Mouse (Mus musculus): ENCODE data around the gene Elmsan1.
"Not testable (repeated sequence)": the region's sequence is repeated elsewhere in the genome, so short reads cannot be mapped to it uniquely, and the experiment has no call there.

The Elmsan1 gene

GRCm38 (mm10) chr12:84109924-84110323 lies 108.8 kb downstream of the Elmsan1 start:
- in situ Hi-C loops (cut with MboI, MseI) = no loop called here

- in situ Hi-C loops (cut with MboI, MseI) = no loop called here
Measured at GRCm38 (mm10) chr12:84107692-84108091, 111.0 kb downstream of the Elmsan1 start.

- in situ Hi-C loops (cut with MboI, MseI) = no loop called here
Measured at GRCm38 (mm10) chr12:84107012-84107411, 111.7 kb downstream of the Elmsan1 start.

- in situ Hi-C loops (cut with MboI, MseI) = no loop called here
Measured at GRCm38 (mm10) chr12:84101493-84101845, 117.2 kb downstream of the Elmsan1 start.

- in situ Hi-C loops (cut with MboI, MseI) = not testable (repeated sequence)
Measured at GRCm38 (mm10) chr12:84100604-84101492, 117.8 kb downstream of the Elmsan1 start, which contains the start of gene Acot6. Gene Acot6 (plus strand): TSS chr12:84100654.

- in situ Hi-C loops (cut with MboI, MseI) = no loop called here
Measured at GRCm38 (mm10) chr12:84100071-84100470, 118.6 kb downstream of the Elmsan1 start.

- in situ Hi-C loops (cut with MboI, MseI) = no loop called here
Measured at GRCm38 (mm10) chr12:84099605-84100004, 119.1 kb downstream of the Elmsan1 start.

Data from T-helper 2 cell (primary cell).